Mouse (Mus musculus) megakaryocyte, adult 5-6 weeks (primary cell): ENCODE measurements around the gene Vhl. TPM values are rescaled to one million over a fixed set of nuclear protein-coding genes. Genes with fewer than 3 reads are reported as not detected.

ENCODE experiments used
- ATAC-seq: 2 replicates; pipeline ENCODE4 v1.8.0; 2016; ENCODE audit warnings: mild to moderate bottlenecking, inconsistent platforms; ENCODE audit not compliant: poor library complexity, severe bottlenecking
- total RNA-seq, 2 experiments: library from RNA; stranded (forward) in 1 of 2; stranded (reverse) in 1 of 2; fragments of 153-499, 151-499 nt in 1 of 2; fragments of 221-1000, 200-1000 nt in 1 of 2; gene quantifications; 2 replicates each; pipeline versions ENCODE4 v1.2.3 to v1.2.4; 2015 to 2017

Gene Vhl
- total RNA-seq, 2 experiments from 2014 or later, result 28.0 to 38.3 TPM

- ATAC-seq, result no peak
Observed at GRCm38 (mm10) chr6:113623386-113623785, 373 bp upstream of the Vhl start.

- 0 out of 2 replicates have a peak, but pooled peaks have one; percentile 13 for ATAC-seq
Observed at GRCm38 (mm10) chr6:113624989-113625770, 1.4 kb downstream of the Vhl start.

GRCm38 (mm10) chr6:113630322-113630721 is 6.6 kb downstream of the Vhl start:
- ATAC-seq, result peak; percentile 77

GRCm38 (mm10) chr6:113632863-113633262 is 9.1 kb downstream of the Vhl start:
- no peak for ATAC-seq

DNA sequence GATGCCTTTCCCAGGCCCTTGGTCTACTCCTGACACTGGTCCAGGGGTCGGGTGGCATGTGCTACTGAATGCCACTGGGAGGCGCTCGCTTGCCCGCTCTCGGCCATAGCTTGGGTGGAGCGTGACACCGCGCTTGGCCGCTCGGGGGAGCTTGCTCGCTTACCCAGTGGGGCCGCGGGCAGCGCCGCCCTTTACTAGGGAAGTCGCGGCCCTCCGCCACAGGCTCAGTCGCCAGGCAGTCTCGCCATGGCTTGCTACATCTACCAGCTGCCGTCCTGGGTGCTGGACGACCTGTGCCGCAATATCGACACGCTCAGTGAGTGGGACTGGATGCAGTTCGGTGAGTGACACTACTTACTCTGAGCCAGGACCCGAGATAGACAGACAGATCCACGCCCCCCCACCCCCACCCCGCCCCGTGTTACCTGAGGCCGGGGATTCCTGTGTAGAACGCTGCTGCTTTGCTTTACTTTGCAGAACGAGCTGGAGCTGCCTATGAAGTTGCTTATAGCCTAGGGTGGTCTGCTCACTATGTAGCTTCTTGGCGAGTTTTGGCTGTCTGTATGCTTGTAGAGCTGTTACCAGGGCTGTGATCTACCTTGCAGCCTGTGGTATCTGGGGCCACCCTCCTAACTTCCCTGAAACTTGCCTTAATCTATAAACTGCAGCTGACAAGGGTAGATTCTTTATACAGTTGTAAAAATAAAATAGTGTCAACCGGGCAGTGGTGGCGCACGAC is 14.7 kb downstream of the Vhl start, which contains the start of gene Irak2:
Gene Irak2, plus strand, starts transcription at position 166 of the 739 bp plus-strand sequence.
- peak; percentile 100 for ATAC-seq

DNA sequence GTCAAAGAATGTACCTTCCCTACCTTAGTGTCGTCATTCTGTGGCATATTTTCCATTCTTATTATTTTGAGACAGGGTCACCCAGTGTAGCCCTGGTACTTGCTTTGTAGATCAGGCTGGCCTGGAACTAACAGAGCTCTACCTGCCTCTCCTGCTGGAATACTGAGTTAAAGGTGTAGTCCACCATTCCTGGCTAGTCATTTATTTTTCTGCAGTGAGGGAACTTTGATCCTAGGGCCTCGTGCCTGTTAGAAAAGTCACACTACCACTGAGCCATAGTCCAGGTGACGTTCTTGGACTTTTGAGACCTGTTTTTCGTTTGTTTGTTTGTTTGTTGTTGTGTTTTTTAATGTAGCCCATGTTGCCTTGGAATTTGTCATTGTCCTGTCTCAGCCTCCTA is 15.4 kb downstream of the Vhl start:
- no peak for ATAC-seq

GRCm38 (mm10) chr6:113642605-113643004 is 18.8 kb downstream of the Vhl start:
- ATAC-seq, result no peak

DNA sequence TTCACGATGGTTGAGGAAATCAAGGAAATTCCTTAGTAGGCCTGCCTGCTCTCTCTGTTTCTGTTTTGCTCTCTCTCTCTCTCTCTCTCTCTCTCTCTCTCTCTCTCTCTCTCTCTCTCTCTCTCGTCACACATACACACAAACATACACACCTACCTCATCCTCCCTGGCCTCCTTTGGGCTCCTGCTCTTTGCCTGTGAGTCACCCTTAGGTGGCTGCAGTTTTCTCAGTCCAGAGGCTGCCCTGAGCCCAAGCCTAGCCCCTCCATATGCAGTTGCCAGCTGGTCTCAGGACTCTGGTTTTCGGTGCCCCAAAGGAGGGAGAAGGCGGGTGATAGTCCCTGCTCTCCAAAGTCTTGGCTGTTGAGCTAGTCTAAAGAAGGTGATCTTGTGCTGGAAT is 19.3 kb downstream of the Vhl start:
- no peak for ATAC-seq

- no peak for ATAC-seq
Observed at GRCm38 (mm10) chr6:113643967-113644366, 20.2 kb downstream of the Vhl start.

GRCm38 (mm10) chr6:113644808-113645207 is 21.0 kb downstream of the Vhl start:
- peak; percentile 86 for ATAC-seq

- peak; percentile 20 for ATAC-seq
Observed at GRCm38 (mm10) chr6:113649346-113650196, 25.8 kb downstream of the Vhl start.

DNA sequence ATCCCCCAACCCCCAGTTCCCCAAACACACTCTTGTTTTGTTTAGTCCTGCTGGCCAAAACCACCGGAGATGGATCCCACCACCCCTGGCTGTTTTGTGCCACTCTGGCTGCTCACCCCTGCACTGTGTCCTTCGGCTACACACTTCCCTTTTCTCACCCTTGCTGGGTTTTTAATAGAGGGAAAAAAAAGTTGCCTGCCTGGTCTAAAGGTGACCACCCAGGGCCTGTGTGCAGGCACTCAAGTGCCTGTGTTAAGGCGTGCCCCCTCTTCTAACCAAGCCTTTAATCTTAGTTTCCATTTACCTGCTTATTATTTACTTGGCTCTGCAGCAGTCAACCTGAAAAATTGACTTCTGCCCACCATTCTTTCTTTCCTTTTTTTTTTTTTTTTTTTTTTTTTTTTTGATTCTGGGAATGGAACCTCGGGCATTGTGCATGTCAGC is 26.5 kb downstream of the Vhl start:
- ATAC-seq, result peak; percentile 47

DNA sequence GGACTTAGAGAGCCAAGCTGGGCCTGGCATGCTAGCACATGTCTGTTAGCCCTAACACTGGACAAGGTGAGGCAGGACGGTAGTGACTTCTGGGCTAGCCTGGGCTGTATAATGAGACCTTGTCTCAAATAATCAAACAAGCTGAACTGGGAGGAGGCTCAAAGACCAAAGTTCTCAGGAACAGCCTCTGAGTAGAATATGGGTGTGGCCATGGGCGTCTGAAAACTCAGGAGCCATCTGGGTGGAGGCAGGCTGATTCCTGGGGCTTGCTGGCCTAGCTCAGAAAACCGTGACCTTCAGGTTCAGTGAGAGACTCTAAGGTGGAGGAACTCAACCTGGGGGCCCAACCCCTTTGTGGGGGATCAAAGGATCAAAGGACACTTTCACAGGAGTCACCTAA is 27.9 kb downstream of the Vhl start:
- ATAC-seq, result no peak

DNA sequence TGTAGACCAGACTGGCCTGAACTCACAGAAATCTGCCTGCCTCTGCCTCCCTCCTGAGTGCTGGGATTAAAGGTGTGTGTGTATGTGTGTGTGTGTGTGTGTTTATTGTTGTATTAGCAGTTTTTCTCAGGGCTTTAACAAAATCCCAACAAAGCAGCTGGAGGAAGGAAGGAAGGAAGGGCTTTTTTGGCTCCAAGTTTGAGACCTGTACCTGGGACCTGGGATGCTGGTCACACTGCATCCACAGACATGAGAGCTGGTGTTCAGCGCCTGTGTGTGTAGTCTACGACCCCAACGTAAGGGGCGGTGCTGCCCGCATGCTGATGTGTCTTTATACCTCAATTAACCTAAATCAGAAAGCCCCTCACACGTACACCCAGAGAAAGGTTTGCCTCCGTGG is 29.8 kb downstream of the Vhl start:
- ATAC-seq, result no peak

DNA sequence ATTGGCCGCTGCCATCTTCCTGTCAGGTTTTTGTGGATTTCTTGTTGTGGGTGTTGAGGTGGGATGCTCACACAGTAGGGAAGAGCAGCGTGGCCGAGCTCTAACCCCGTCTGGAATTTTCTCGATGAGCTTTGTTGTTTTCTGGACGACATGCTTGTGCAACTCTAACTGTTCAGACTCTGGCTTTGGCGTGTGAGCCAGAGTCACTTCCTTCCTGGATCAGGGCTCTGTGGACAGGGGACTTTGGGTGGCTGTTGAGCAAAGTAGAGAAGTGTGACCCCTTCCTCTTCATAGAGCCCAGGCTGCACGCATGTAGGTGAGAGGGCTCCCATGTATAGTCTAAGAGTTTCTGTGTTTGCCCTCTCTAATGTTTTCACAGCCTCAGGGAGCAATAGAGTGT is 30.3 kb downstream of the Vhl start:
- peak; percentile 70 for ATAC-seq

- peak; percentile 62 for ATAC-seq
Observed at GRCm38 (mm10) chr6:113654753-113655397, 31.1 kb downstream of the Vhl start.

DNA sequence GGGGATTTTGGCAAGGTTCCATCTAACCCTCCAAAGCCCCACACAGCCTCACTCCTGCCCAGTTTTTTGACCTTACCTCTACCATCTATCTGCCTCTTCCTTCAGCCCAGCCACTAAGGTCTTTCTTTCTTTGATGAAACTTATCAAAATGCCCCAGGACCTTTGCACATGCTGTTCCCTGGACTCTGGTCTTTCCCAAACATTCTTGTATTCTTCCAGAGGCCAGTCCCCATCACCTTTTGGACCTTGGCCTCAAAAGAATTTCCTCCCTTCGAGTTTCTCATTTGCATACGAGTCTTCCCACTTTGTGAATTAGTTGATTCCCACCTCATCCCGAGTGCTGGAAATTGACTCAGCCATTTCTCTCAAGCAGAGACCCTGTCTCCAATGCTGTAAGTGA is 31.7 kb downstream of the Vhl start:
- ATAC-seq, result no peak

- ATAC-seq, result no peak
Observed at GRCm38 (mm10) chr6:113656847-113657246, 33.1 kb downstream of the Vhl start.

DNA sequence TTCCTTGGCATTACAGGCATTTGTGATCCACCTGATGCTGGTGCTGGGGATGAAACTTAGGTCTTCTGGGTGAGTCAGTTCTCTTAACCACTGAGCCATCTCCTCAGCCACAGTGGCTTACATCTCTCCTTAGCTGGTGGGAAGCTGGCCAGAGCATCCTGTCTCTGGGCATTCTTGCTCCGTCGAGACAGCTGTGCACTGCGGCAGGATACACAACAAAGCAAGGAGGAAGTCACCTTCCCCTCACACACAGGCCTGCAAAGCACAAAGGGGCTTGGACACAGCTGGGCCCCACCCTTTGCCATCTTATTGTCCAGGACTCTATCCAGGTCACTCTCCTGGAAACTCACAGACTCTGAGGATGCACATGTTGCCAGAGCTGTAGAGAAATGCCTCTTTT is 34.5 kb downstream of the Vhl start:
- ATAC-seq, result no peak

- no peak for ATAC-seq
Observed at GRCm38 (mm10) chr6:113659648-113660491, 36.1 kb downstream of the Vhl start.
